Mouse (Mus musculus) adrenal gland, adult (tissue): Measurements from ENCODE around the gene Fcrl1.

ENCODE experiments used
- DNase-seq, 2 experiments: peaks; one replicate each; pipeline ENCODE4 v3.0.0; 2022 to 2023; ENCODE audit warnings: low spot score in 1 of 2; ENCODE audit not compliant: inconsistent age in 2 of 2

The Fcrl1 gene

GRCm38 (mm10) chr3:87409196-87409935 is 33.2 kb downstream of the Fcrl1 start:
- DNase-seq, result no peak

DNA sequence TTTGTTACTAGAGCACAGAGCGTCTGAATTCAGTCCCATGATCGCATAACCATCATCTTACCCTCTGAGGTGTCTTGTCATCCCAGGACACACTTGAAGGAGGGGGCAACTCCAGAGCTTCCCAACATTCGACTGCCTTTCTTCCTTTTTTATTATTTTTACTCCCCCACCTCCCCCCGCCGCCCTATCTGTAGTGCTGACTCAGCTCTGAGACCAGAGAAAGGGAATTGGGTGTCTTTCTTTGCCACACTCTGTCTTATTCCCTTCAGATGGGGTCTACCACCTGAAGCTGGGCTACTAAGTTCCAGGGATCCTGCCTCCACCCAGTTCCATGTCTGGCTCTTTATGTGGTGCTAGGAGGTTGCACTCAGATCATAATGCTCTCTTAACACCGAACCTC is 34.4 kb downstream of the Fcrl1 start:
- DNase-seq, result no peak

DNA sequence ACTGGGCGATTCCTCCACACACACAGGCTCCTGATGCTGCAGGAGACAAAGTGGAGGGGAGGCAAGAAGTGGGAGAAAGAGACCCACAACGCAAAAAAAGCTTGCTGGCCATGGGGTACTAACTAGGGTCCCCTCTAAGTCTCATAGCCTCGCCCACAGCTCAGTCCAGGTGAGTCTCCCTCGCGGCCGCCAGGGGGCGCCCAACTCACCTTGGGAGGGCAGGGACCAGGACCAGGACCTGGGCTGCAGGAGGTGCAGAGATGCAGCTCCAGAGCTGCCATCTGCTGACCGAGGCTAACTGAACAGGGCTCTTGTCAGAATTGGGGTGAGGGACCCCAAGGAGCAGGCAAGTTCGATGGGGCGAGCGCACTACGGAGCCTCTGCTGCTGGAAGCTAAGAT is 35.0 kb downstream of the Fcrl1 start:
- peak; percentile 39 to 75 for DNase-seq

DNA sequence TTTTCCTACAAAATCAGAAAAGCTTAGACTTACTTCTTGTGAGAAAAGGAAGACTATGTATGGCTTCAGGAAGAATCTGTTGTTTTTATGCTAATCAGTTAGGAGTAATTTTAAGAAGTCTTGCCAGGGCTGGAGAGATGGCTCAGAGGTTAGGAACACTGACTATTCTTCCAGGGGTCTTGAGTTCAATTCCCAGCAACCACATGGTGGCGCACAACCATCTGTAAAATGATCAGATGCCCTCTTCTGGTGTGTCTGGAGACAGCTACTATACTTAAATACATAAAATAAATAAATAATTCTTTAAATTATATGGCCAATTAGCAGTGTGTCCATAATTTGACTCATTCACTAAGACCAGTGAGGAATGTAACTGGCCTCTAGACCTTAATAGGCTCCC is 44.5 kb downstream of the Fcrl1 start:
- DNase-seq, result no peak

- DNase-seq, result peak in 1 of 2 experiments; percentile 32
These were observed 46.3 kb downstream of the Fcrl1 start for GRCm38 (mm10) chr3:87422386-87422910.

DNA sequence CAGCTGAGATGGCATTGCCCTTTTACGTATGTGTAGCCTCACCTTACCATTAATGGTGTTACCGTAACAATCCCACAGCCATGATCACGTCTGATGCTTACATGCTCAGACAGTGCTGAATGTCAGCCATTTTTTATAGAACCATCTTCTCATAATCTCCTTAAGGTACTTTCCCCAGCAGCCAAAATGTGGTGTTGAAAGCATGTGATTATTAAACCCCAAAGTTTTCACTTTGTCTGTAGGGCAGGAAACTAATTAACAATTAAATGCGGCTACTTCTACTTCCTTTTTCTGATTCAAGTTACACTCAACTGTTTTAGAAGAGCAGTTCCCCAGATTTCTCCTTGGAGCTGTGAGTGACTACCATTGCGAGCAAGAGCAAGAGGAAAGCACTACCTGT is 59.3 kb downstream of the Fcrl1 start, which contains the start of gene Fcrl5:
Fcrl5 (plus strand) TSS at position 295 of the 400 bp plus-strand sequence.
- DNase-seq, result no peak

GRCm38 (mm10) chr3:87440586-87440985 is 64.4 kb downstream of the Fcrl1 start:
- DNase-seq, result no peak

GRCm38 (mm10) chr3:87443968-87444367 is 67.8 kb downstream of the Fcrl1 start:
- DNase-seq, result no peak
